Mouse (Mus musculus): ENCODE measurements at regions not wholly inside any gene's neighbourhood (a gene's known extent, or its start where the extent isn't known, plus 50 kb on each side); places are given as distances from the start of the nearest gene placed in this dataset.

DNA sequence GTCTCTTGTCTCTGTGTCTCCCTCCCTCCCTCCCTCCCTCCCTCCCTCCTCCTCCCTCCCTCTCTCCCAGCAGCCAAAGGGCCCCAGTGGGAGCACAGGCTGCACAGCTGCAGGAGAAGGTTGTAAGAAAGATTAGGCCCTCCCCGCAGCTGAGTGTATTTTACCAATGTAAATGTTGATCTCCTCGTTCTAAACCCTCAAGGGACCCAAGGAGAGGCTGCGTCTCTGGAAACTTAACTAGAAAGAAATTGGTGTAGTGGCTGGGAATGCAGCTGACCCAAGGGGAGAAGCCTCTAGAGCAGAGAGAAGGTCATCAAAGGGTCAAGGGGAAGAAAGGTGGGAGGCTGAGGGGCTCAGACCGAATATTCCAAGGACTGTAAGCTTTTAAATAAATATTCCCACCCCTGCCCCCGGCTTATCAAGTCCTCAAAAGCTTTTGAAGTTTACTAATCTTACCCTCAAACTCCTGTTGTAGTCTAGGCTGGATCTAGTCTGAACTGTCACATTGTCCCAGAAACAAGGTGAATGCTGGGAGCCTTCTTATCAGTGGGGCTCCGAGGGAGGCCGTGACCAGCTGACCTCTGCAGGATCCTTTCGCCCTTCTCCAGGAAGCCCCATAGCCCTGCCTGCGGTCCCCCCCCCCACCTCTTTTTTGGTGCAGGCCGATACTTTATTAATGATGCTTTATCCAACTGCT, 116.5 kb downstream of the Dact1 start:
- no peak for TF ChIP-seq CTCF (IDR thresholded peaks at IDR 0.05)
- TF ChIP-seq EP300 (IDR thresholded peaks at IDR 0.05): no peak

Measured in lung, postnatal 0 days (tissue).